Mouse (Mus musculus) forebrain, embryonic 11.5 days (tissue): ENCODE measurements around the gene Cyp17a1. TPM values are rescaled to one million over a fixed set of nuclear protein-coding genes. Genes with fewer than 3 reads are reported as not detected.

ENCODE experiments used
- ATAC-seq: fragments of 200-750 bp; cut with Nextera tagmentation; replicated peaks from 2 replicates; pipeline ENCODE4 v1.8.0; 2017; ENCODE audit warnings: moderate TSS enrichment; ENCODE audit not compliant: low FRiP score
- DNase-seq: peaks from one replicate; pipeline ENCODE4 v3.0.0-alpha.2; 2017; ENCODE audit warnings: low spot score
- H3K27ac ChIP-seq: fragments of 300-500 bp; sonication (generic); 2 replicates; pipeline ENCODE4 v1.5.1; 2014; ENCODE audit warnings: low read depth, low read length
- H3K27me3 ChIP-seq: fragments of 300-500 bp; sonication (generic); 2 replicates; pipeline ENCODE4 v1.6.1; 2014; ENCODE audit warnings: mild to moderate bottlenecking, low read length, mixed read lengths; ENCODE audit not compliant: control insufficient read depth, insufficient read depth
- H3K36me3 ChIP-seq: fragments of 300-500 bp; sonication (generic); 2 replicates; pipeline ENCODE4 v1.6.1; 2014; ENCODE audit warnings: mild to moderate bottlenecking, low read length, moderate library complexity, mixed read lengths; ENCODE audit not compliant: control insufficient read depth, insufficient read depth
- H3K4me1 ChIP-seq: fragments of 300-500 bp; sonication (generic); replicated peaks from 2 replicates; pipeline ENCODE4 v1.6.1; 2014; ENCODE audit warnings: low read length, mixed read lengths; ENCODE audit not compliant: control insufficient read depth, insufficient read depth
- H3K4me2 ChIP-seq: fragments of 300-500 bp; sonication (generic); 2 replicates; pipeline ENCODE4 v1.6.1; 2014; ENCODE audit warnings: low read depth, mild to moderate bottlenecking, low read length, moderate library complexity, mixed read lengths; ENCODE audit not compliant: severe bottlenecking
- H3K4me3 ChIP-seq: fragments of 300-500 bp; sonication (generic); 2 replicates; pipeline ENCODE4 v1.5.1; 2014; ENCODE audit warnings: low read depth, low read length
- H3K9ac ChIP-seq: fragments of 300-500 bp; sonication (generic); 2 replicates; pipeline ENCODE4 v1.6.1; 2014; ENCODE audit warnings: low read length
- H3K9me3 ChIP-seq: fragments of 300-500 bp; sonication (generic); 2 replicates; pipeline ENCODE4 v1.6.1; 2016; ENCODE audit warnings: low read length, mixed read lengths; ENCODE audit not compliant: control insufficient read depth
- WGBS: fragments of 180-500 bp; shearing (Covaris S2); extraction: QIAGEN DNeasy Blood & Tissue Kit; methylation state at CpG from one replicate; pipeline ENCODE4 v1.1.7; 2014; 5-methylcytosine and 5-hydroxymethylcytosine counted together
- polyA plus RNA-seq: library from polyadenylated mRNA; unstranded; fragments of >200 nt; fragmentation: Nextera tagmentation; extraction: Ambion mirVana; gene quantifications from 2 replicates; pipeline ENCODE4 v1.2.1, GENCODE M21; 2014

The Cyp17a1 gene
- polyA plus RNA-seq, 1 experiment from 2014 or later, result not detected

DNA sequence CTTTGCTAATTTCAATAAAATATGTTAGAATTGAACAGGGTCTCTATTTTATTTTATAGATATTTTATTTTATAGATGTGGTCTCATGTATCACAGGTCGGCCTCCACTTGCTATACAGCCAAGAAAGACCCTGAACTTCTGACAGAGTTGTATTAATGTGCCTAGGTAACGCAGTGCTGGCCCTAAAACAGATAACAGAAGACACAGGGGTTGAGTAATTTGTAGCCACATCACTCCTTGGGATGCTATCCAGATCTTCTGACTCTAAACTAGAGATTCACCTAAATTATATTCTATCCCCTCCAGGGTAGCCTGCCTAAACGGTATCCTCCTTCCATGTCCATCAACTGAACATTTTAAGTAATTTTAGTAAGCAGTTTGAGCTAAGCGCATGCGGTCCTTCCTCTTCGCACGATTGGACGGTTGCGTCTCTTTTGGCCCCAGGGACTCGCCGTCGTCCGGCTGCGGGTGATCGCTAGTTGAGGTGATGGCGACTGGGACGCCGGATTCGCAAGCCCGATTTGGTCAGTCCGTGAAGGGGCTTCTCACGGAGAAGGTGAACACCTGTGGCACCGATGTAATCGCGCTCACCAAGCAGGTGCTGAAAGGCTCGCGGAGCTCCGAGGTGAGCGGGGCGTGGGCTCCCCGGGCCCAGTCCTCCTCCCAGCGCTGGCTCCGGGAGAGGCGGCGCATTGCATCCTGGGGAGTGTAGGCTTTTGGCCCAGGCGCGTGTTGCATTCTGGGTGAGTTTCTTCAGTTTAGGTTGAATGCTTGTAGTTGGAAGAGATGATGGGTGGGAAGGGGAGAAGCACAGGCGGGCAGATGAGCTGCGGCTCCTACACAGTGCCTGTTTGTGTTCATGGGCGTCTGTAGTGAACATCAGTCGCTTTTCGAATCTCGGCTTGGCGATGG lies 16.7 kb upstream of the Cyp17a1 start, which contains the start of gene Borcs7:
Gene Borcs7, plus strand, starts transcription at position 447 of the 913 bp plus-strand sequence.
- Histone ChIP-seq H3K36me3 (no peaks in the 10 kb centered on the region), H3K9ac (peak within 1 kb of the TSS; percentile 82), H3K4me2 (peak within 1 kb of the TSS; percentile 57), H3K4me1 (no peaks in the 10 kb centered on the region; the same call in 1 of the 2 replicates), H3K27ac (0 out of 2 replicates have a peak within 1 kb of the TSS, but pooled peaks have one; percentile 31), H3K9me3 (no peaks in the 10 kb centered on the region), H3K27me3 (no peaks in the 10 kb centered on the region), H3K4me3 (peak within 1 kb of the TSS; percentile 58)
- DNase-seq (peak; percentile 89), ATAC-seq (peak; percentile 93)
- 2% methylated on average over 44 of the region's 44 CpGs for WGBS

- no peaks in the 10 kb centered on the region for H3K9me3 ChIP-seq
- WGBS, result 78% methylated on average over 12 of the region's 12 CpGs
Measured at GRCm38 (mm10) chr19:46679720-46680383, 6.9 kb upstream of the Cyp17a1 start.

DNA sequence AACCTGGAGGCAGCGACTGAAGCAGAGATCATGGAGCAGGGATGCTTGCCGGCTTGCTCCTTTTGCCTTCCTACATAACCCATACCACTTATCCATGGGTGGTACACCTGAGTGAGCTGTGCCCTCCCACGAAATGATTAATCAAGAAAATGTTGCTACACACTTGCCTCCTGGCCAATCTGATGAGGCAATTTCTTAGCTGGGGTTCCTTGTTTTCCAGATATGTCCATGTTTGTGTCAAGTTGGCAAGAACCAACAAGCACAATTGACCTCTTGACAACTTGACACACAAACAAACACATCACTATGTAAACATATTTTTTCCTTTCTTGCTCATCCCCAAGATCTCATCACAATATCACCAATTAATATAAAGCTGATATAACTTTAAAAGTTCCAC lies 2.7 kb upstream of the Cyp17a1 start:
- H3K9ac ChIP-seq, result no peak overlapping the region
- 88% methylated on average over 3 of the region's 3 CpGs for WGBS
- DNase-seq (no peak), ATAC-seq (no peak)
- no peak overlapping the region for H3K4me3 ChIP-seq
- H3K27ac ChIP-seq, result no peak overlapping the region
- H3K27me3 ChIP-seq, result no peaks in the 10 kb centered on the region
- no peaks in the 10 kb centered on the region for H3K9me3 ChIP-seq
- H3K4me1 ChIP-seq, result no peaks in the 10 kb centered on the region
- no peak overlapping the region for H3K4me2 ChIP-seq
- no peaks in the 10 kb centered on the region for H3K36me3 ChIP-seq

More at GRCm38 (mm10) chr19:46679720-46680383, 6.9 kb upstream of the Cyp17a1 start:
- Histone ChIP-seq H3K9ac (no peak overlapping the region), H3K27ac (no peak overlapping the region), H3K4me2 (no peak overlapping the region), H3K4me1 (no peaks in the 10 kb centered on the region), H3K36me3 (no peaks in the 10 kb centered on the region), H3K4me3 (no peak overlapping the region), H3K27me3 (no peaks in the 10 kb centered on the region)
- DNase-seq (no peak), ATAC-seq (no peak)

GRCm38 (mm10) chr19:46670691-46671090 lies 2.3 kb downstream of the Cyp17a1 start:
- H3K4me3 ChIP-seq, result no peak overlapping the region
- H3K4me2 ChIP-seq, result no peak overlapping the region
- peak; percentile 75 for DNase-seq
- 25% methylated on average over 13 of the region's 13 CpGs for WGBS
- no peak overlapping the region for H3K27ac ChIP-seq
- H3K9me3 ChIP-seq, result no peaks in the 10 kb centered on the region
- H3K9ac ChIP-seq, result no peak overlapping the region
- ATAC-seq, result no peak
- no peaks in the 10 kb centered on the region for H3K27me3 ChIP-seq
- no peaks in the 10 kb centered on the region for H3K4me1 ChIP-seq
- no peaks in the 10 kb centered on the region for H3K36me3 ChIP-seq

DNA sequence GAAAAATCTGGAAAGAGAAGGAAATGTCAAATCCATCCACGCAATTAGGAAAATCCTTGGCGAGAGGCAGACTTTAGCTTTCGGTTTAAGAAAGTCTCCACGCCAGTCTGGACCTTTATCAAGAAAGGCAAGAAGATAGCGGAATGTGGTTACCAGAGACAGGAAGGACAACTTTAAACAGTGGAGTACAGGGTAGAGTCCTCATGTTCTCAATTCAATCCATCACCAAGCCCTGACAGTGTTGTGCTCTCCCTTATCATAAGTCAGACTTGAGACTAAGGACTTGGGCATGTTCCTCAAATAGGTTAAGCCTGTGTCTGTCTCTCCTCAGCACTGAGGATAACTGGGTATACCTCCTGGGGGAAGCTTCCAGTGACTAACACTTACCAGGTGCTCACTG lies 3.2 kb downstream of the Cyp17a1 start:
- no peak for DNase-seq
- H3K4me2 ChIP-seq, result no peak overlapping the region
- H3K27me3 ChIP-seq, result no peaks in the 10 kb centered on the region
- H3K9ac ChIP-seq, result no peak overlapping the region
- ATAC-seq, result no peak
- H3K4me1 ChIP-seq, result 0 out of 2 replicates have a peak, but pooled peaks cover 2% of the 10 kb centered on the region
- 90% methylated on average over 5 of the region's 5 CpGs for WGBS
- H3K36me3 ChIP-seq, result no peaks in the 10 kb centered on the region
- no peaks in the 10 kb centered on the region for H3K9me3 ChIP-seq
- no peak overlapping the region for H3K27ac ChIP-seq
- H3K4me3 ChIP-seq, result no peak overlapping the region

- H3K9ac ChIP-seq, result no peak overlapping the region
- ATAC-seq, result no peak
- 93% methylated on average over 10 of the region's 10 CpGs for WGBS
Measured at GRCm38 (mm10) chr19:46668263-46668662, 4.7 kb downstream of the Cyp17a1 start.

GRCm38 (mm10) chr19:46667300-46667699 lies 5.7 kb downstream of the Cyp17a1 start:
- no peak for ATAC-seq
- no peaks in the 10 kb centered on the region for H3K9me3 ChIP-seq
- H3K4me3 ChIP-seq, result no peak overlapping the region
- H3K4me2 ChIP-seq, result no peak overlapping the region
- H3K36me3 ChIP-seq, result no peaks in the 10 kb centered on the region
- no peaks in the 10 kb centered on the region for H3K27me3 ChIP-seq
- no peak overlapping the region for H3K9ac ChIP-seq
- 0 out of 2 replicates have a peak, but pooled peaks cover 2% of the 10 kb centered on the region for H3K4me1 ChIP-seq
- H3K27ac ChIP-seq, result no peak overlapping the region
- no peak for DNase-seq
- WGBS, result 79% methylated on average over 11 of the region's 11 CpGs

More at GRCm38 (mm10) chr19:46668263-46668662, 4.7 kb downstream of the Cyp17a1 start:
- Histone ChIP-seq H3K36me3 (no peaks in the 10 kb centered on the region), H3K9me3 (no peaks in the 10 kb centered on the region), H3K4me2 (no peak overlapping the region), H3K4me3 (no peak overlapping the region), H3K4me1 (0 out of 2 replicates have a peak, but pooled peaks cover 2% of the 10 kb centered on the region), H3K27ac (no peak overlapping the region), H3K27me3 (no peaks in the 10 kb centered on the region)
- no peak for DNase-seq

- Histone ChIP-seq H3K4me2 (no peak overlapping the region), H3K9me3 (no peaks in the 10 kb centered on the region), H3K4me1 (0 out of 2 replicates have a peak, but pooled peaks cover 2% of the 10 kb centered on the region), H3K27me3 (no peaks in the 10 kb centered on the region), H3K9ac (no peak overlapping the region), H3K27ac (no peak overlapping the region), H3K4me3 (no peak overlapping the region), H3K36me3 (no peaks in the 10 kb centered on the region)
- WGBS, result 60% methylated on average over 7 of the region's 7 CpGs
- no peak for ATAC-seq
- DNase-seq, result peak; percentile 62
Measured at GRCm38 (mm10) chr19:46665474-46665873, 7.5 kb downstream of the Cyp17a1 start.
